8 mouse cellular contexts compared by ENCODE assay signal in genomic region chr2:170496154-170496930, GRCm38 (mm10). TPM values are rescaled to one million over a fixed set of nuclear protein-coding genes. Genes with fewer than 3 reads are reported as not detected.
DNase-seq lines count a peak whose midpoint lies in the region; ATAC-seq and TF ChIP-seq lines count a peak whose summit lies in the region.

Gene Pfdn4, plus strand, starts transcription at chr2:170496428.

- peak; percentile 31 for DNase-seq in kidney, adult 2 months
- DNase-seq in kidney, adult 8-10 months = no peak
- no peak for DNase-seq in adrenal gland, postnatal 14 days
- DNase-seq in gastrocnemius, adult 18-20 months (ENCODE audit: low spot score) = no peak
- DNase-seq in retina, postnatal 1 day = peak; percentile 40
- no peak for DNase-seq in urinary bladder, postnatal 10 days (ENCODE audit: low spot score)

- H3K4me3 ChIP-seq in kidney, adult 2 months (ENCODE audit: insufficient read depth, low read depth, low read length) = peak within 1 kb of the TSS; percentile 1; the same call in 1 of the 2 replicates
- no peak within 1 kb of the TSS for H3K4me3 ChIP-seq in liver, embryonic 12.5 days

- no peak for TF ChIP-seq POLR2A in kidney, adult 2 months (IDR thresholded peaks at IDR 0.05; ENCODE audit: low read depth, low read length)

- WGBS in kidney, adult 2 months = 2% methylated on average over 46 of the region's 46 CpGs
- WGBS in liver, embryonic 12.5 days (ENCODE audit: insufficient replicate concordance) = 2% methylated on average over 46 of the region's 46 CpGs

- H3K9ac ChIP-seq in liver, embryonic 12.5 days = no peak within 1 kb of the TSS

- peak within 1 kb of the TSS; percentile 40 for H3K4me2 ChIP-seq in liver, embryonic 12.5 days

- no peaks in the 10 kb centered on the region for H3K9me3 ChIP-seq in liver, embryonic 12.5 days (replicated peaks)

- no peak within 1 kb of the TSS; the same call in 1 of the 2 replicates for H3K27ac ChIP-seq in kidney, adult 2 months (ENCODE audit: insufficient read depth, low read depth, low read length)
- H3K27ac ChIP-seq in liver, embryonic 12.5 days = no peak within 1 kb of the TSS

- no peaks in the 10 kb centered on the region for H3K36me3 ChIP-seq in kidney, adult 2 months (ENCODE audit: control insufficient read depth, insufficient read depth, low read length)
- no peaks in the 10 kb centered on the region for H3K36me3 ChIP-seq in liver, embryonic 12.5 days

- H3K27me3 ChIP-seq in kidney, adult 2 months (replicated peaks; ENCODE audit: control insufficient read depth, insufficient read depth, low read length) = 0 out of 2 replicates have a peak, but pooled peaks cover 3% of the 10 kb centered on the region
- H3K27me3 ChIP-seq in liver, embryonic 12.5 days (replicated peaks) = peaks cover 77% of the 10 kb centered on the region

- no peak for TF ChIP-seq CTCF in kidney, adult 2 months (conservative IDR thresholded peaks at IDR 0.05; ENCODE audit: insufficient read depth, insufficient read length, low read depth, low read length)

- H3K4me1 ChIP-seq in kidney, adult 2 months (ENCODE audit: control insufficient read depth, insufficient read depth, low read length) = peaks cover 5% of the 10 kb centered on the region; the same call in 1 of the 2 replicates
- peaks cover 6% of the 10 kb centered on the region; the same call in 1 of the 2 replicates for H3K4me1 ChIP-seq in liver, embryonic 12.5 days

- ATAC-seq in inflammation-experienced regulatory T-cells, adult 6 months = no peak
- ATAC-seq in liver, embryonic 12.5 days = no peak

RNA-seq across cellular contexts. Expression of gene Pfdn4, which starts in this region (rescaled TPM):
- 5.6 TPM in 2 replicates for polyA plus RNA-seq in kidney, adult 2 months (2012; rRNA removed)
- 19.4 and 24.1 TPM in 2 replicates for total RNA-seq in adrenal gland, postnatal 14 days (2021)
- 10 to 100 TPM; 11.8 to 12.9 TPM for total RNA-seq in gastrocnemius, adult 18-20 months (2021)
- 10 to 100 TPM; 48.8 to 73.6 (median 49.4) TPM for polyA plus RNA-seq in inflammation-experienced regulatory T-cells, adult 6 months (2017; shearing (Covaris generic))
- polyA plus RNA-seq in liver, embryonic 12.5 days (2016; fragmentation: Nextera tagmentation; extraction: Ambion mirVana) = 58.5 and 63.7 TPM in 2 replicates

Comparison
In these comparisons a context has a peak if more than half of its experiments do, and no peak if none do; other contexts are left out.
1. DNase-seq: peak in kidney, adult 2 months (single experiment) and retina, postnatal 1 day (single experiment); none in kidney, adult 8-10 months (0 of 2), adrenal gland, postnatal 14 days (single experiment), gastrocnemius, adult 18-20 months (single experiment) and urinary bladder, postnatal 10 days (single experiment).